Comparison of ENCODE assay signal across 8 mouse cellular contexts in genomic region chr10:74967651-74968267, GRCm38 (mm10). TPM values are rescaled to one million over a fixed set of nuclear protein-coding genes. Genes with fewer than 3 reads are reported as not detected.
DNase-seq lines count a peak whose midpoint lies in the region; ATAC-seq lines count a peak whose summit lies in the region.

No protein-coding gene starts in this region.

- peaks cover 35% of the 10 kb centered on the region for H3K27me3 ChIP-seq in embryonic facial prominence, embryonic 13.5 days
- no peaks in the 10 kb centered on the region for H3K27me3 ChIP-seq in kidney, embryonic 14.5 days (ENCODE audit: control insufficient read depth, insufficient read depth, low read length)
- 0 out of 2 replicates have a peak, but pooled peaks cover 9% of the 10 kb centered on the region for H3K27me3 ChIP-seq in midbrain, embryonic 15.5 days (replicated peaks)

- peak; percentile 15 for DNase-seq in kidney, adult 18-20 months
- no peak for DNase-seq in kidney, postnatal 25 days
- DNase-seq in ZHBTc4 (ENCODE audit: low read depth, low spot score), result peak; percentile 19
- no peak for DNase-seq in right cerebral cortex, postnatal 36 days (ENCODE audit: low spot score in 2 of 2)
- DNase-seq in gastrocnemius, adult 18-20 months (ENCODE audit: low spot score), result no peak

- H3K9me3 ChIP-seq in embryonic facial prominence, embryonic 13.5 days, result no peaks in the 10 kb centered on the region
- no peaks in the 10 kb centered on the region for H3K9me3 ChIP-seq in kidney, embryonic 14.5 days (ENCODE audit: control insufficient read depth, low read length)
- no peaks in the 10 kb centered on the region for H3K9me3 ChIP-seq in midbrain, embryonic 15.5 days

- H3K36me3 ChIP-seq in embryonic facial prominence, embryonic 13.5 days, result no peaks in the 10 kb centered on the region
- no peaks in the 10 kb centered on the region for H3K36me3 ChIP-seq in kidney, embryonic 14.5 days (ENCODE audit: control insufficient read depth, insufficient read depth, low read length)
- H3K36me3 ChIP-seq in midbrain, embryonic 15.5 days (replicated peaks), result no peaks in the 10 kb centered on the region

- H3K4me3 ChIP-seq in embryonic facial prominence, embryonic 13.5 days, result peak overlapping the region; percentile 64
- peak overlapping the region; percentile 67 for H3K4me3 ChIP-seq in kidney, embryonic 14.5 days (ENCODE audit: low read length)
- peak overlapping the region; percentile 80 for H3K4me3 ChIP-seq in midbrain, embryonic 15.5 days

- H3K4me2 ChIP-seq in embryonic facial prominence, embryonic 13.5 days, result peak overlapping the region; percentile 95
- H3K4me2 ChIP-seq in kidney, embryonic 14.5 days (replicated peaks; ENCODE audit: low read depth, low read length), result peak overlapping the region; percentile 94
- H3K4me2 ChIP-seq in midbrain, embryonic 15.5 days, result peak overlapping the region; percentile 80

- H3K27ac ChIP-seq in embryonic facial prominence, embryonic 13.5 days, result no peak overlapping the region
- H3K27ac ChIP-seq in kidney, embryonic 14.5 days (ENCODE audit: low read depth, low read length), result no peak overlapping the region
- H3K27ac ChIP-seq in midbrain, embryonic 15.5 days, result peak overlapping the region; percentile 81

- ATAC-seq in embryonic facial prominence, embryonic 13.5 days (ENCODE audit: insufficient number of reproducible peaks, insufficient read depth, low FRiP score, low TSS enrichment, low read depth), result no peak; the same call in 1 of the 2 replicates
- ATAC-seq in kidney, embryonic 14.5 days (ENCODE audit: low FRiP score, low TSS enrichment), result no peak; the same call in 1 of the 2 replicates
- ATAC-seq in midbrain, embryonic 15.5 days (replicated peaks), result no peak

- WGBS in embryonic facial prominence, embryonic 13.5 days, result 1% methylated on average over 25 of the region's 25 CpGs
- WGBS in kidney, embryonic 14.5 days, result 4% methylated on average over 25 of the region's 25 CpGs
- WGBS in midbrain, embryonic 15.5 days, result 2% methylated on average over 25 of the region's 25 CpGs

- peaks cover 16% of the 10 kb centered on the region for H3K4me1 ChIP-seq in embryonic facial prominence, embryonic 13.5 days
- H3K4me1 ChIP-seq in kidney, embryonic 14.5 days (ENCODE audit: control insufficient read depth, insufficient read depth, low read length), result peaks cover 20% of the 10 kb centered on the region
- H3K4me1 ChIP-seq in midbrain, embryonic 15.5 days, result peaks cover 22% of the 10 kb centered on the region

- H3K9ac ChIP-seq in embryonic facial prominence, embryonic 13.5 days, result peak overlapping the region; percentile 71
- H3K9ac ChIP-seq in kidney, embryonic 14.5 days (ENCODE audit: low read depth, low read length), result peak overlapping the region; percentile 60
- H3K9ac ChIP-seq in midbrain, embryonic 15.5 days, result peak overlapping the region; percentile 76

RNA-seq across cellular contexts. Expression of gene Gnaz, which starts 0.8 kb away (rescaled TPM):
- 3.5 and 4.1 TPM in 2 replicates for polyA plus RNA-seq in embryonic facial prominence, embryonic 13.5 days (2015; fragmentation: Nextera tagmentation; extraction: Ambion mirVana)
- 5.9 and 6.0 TPM in 2 replicates for polyA plus RNA-seq in kidney, embryonic 14.5 days (2014; fragmentation: Nextera tagmentation; extraction: Ambion mirVana)
- 86.2 and 96.0 TPM in 2 replicates for polyA plus RNA-seq in midbrain, embryonic 15.5 days (2015; fragmentation: Nextera tagmentation; extraction: Ambion mirVana)
- under 1 TPM; 0.36 to 0.46 TPM for total RNA-seq in gastrocnemius, adult 18-20 months (2021)

Comparison
In these comparisons a context has a peak if more than half of its experiments do, and no peak if none do; other contexts are left out.
1. DNase-seq: peak in kidney, adult 18-20 months (single experiment) and ZHBTc4 (single experiment); none in kidney, postnatal 25 days (0 of 2), right cerebral cortex, postnatal 36 days (0 of 2) and gastrocnemius, adult 18-20 months (single experiment).
2. RNA of gene Gnaz, which starts 0.8 kb away (polyA plus RNA-seq): 86.2 to 96.0 TPM in midbrain, embryonic 15.5 days; 5.9 to 6.0 TPM in kidney, embryonic 14.5 days and 3.5 to 4.1 TPM in embryonic facial prominence, embryonic 13.5 days; every median in the first group is over 10 times any median in the second.
3. Peak in every context shown above with its lines, with median percentiles within 50 percentile points of each other: H3K4me2 ChIP-seq, H3K4me3 ChIP-seq and H3K9ac ChIP-seq.